Mouse (Mus musculus): ENCODE measurements at regions not wholly inside any gene's neighbourhood (a gene's known extent, or its start where the extent isn't known, plus 50 kb on each side); places are given as distances from the start of the nearest gene placed in this dataset.

DNA sequence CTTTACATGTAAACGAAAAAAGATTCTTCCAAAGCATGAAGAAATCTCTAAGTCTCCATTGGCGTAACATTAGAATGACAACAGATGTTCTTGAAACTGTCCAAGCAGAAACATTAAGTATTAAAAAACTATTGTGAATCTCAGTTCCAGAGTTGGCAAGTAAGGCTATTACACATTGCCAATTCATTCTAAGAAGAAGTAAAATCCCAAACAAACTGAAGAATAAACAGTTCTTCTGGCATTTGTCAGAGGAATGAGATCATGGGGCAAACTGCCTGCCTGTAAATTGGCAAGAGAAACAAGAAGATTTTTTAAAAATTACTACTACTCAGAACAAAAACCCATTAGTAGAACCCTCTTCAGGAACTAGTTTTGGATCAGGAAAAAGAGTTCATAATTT lies 680.1 kb downstream of the Nova1 start:
- intact Hi-C loops (cut with DNase I): no loop called here

GRCm38 (mm10) chr12:46125867-46126266 lies 692.9 kb downstream of the Nova1 start:
- DNase-seq: no peak
- intact Hi-C loops (cut with DNase I): no loop called here

More for the DNA sequence above, 680.1 kb downstream of the Nova1 start:
- DNase-seq: peak; percentile 67 to 69

DNA sequence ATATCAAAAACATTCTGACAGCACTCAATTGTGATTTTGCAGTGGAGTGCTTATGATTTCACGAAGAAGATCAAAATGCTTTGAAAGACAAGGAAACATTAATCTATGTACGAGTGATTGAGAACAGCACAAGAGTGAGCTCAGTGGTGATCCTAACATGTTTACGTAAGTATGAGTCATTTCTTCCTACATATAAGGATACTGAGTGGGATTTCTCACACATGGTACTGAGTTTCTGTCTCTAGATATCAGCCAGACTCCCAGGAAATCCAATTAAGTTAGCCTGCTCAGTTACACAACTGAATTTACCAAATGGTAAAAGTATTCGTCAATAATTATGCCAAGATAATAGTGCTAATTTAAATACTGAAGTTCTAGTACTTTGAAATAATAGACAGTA lies 707.4 kb downstream of the Nova1 start:
- DNase-seq: no peak
- intact Hi-C loops (cut with DNase I): no loop called here

DNA sequence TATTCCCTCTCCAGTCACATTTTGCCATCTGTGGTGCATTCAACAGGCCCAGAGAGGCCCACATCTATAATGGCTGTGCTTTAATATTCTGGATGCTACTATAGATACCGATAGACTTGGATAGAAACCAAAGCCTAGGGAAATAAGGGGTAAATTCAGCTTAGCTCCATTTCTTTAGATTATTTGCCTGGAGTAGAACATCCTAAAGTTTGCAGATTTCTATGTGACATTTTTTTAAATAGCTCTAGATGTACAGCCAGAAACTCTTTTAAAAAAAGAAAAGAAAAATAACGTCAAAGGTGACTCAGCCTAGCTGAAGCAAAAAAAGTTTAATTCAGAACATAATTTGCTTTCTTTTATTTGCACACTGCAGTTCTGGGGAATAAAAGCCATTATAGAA lies 735.4 kb downstream of the Nova1 start:
- intact Hi-C loops (cut with DNase I): no loop called here
- no peak for DNase-seq

DNA sequence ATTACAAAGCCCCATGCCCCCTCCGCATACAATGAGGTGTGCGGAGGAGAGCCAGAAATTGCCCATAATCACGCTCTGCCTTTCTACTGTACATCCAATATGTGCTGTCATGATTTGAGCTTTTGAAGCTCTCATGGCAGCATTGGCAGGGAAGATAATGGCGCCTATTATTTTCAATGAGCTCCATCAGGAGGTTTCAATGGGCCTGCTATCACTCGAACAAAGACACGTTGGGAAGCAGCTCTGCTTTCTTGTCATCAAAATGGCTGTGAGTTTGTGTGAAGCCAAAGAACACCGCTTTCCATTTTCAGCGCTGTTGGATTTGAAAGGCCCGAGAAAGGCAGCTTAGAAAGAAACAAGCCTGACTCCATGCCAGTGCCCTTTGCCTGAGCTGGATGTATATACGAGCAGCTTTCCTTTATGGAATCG lies 742.9 kb downstream of the Nova1 start:
- intact Hi-C loops (cut with DNase I): no loop called here
- DNase-seq: no peak

DNA sequence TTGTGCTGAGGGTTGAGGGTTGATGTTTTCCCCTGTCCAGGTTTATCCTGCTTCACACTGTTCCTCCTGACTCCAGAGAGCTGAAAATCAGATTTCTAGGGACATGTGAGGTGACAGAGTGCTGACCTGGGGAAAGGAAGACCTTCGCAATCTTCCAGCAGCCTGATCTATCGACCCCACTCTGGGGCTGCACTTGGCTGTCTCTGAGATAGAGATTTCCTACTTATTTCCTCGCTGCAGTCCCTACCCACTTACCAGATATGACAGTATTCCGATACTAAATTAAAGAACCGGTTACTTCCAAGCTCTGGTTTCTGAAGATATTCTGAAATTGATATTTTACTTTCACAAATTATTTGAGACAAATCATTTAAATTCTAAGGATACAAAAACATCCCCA lies 743.4 kb downstream of the Nova1 start:
- DNase-seq: no peak
- intact Hi-C loops (cut with DNase I): no loop called here

DNA sequence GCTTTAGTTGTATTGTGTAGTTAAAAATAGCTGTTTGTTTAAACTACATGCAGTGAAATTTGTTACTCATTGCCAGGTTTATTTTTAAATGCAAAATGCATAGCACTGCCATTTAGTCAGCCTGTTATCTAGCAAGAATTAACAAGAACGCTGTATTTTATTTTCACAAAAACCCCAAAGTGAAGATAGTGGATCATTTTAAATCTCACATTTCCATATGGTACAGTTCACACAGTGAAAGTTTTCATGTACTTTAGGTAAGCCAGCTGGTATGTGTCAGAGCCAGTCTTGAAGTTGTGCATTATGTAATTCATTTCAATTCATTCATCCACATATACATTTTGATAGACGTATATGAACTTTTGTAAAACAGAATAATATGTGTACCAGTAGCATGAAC lies 751.8 kb downstream of the Nova1 start:
- no peak for DNase-seq
- intact Hi-C loops (cut with DNase I): no loop called here

DNA sequence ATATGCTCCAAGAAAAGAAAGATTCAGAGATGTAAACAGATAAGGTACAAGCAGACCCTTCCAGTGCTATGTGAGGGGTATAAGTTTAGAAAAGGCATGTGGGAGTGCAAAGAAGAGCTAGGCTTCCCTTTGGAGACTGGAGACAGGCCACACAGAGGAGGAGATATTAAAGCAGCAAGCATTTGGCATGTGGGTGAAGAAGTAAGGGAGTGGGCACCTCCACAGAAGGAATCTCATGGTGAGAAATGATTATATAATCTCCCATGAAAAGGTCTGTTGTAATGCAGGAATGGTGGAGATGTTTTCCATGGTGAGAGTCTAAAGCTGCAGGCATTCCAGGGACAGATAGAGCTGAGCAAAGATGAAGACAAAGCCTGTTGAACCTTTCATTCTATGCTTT lies 778.1 kb downstream of the Nova1 start:
- DNase-seq: no peak
- intact Hi-C loops (cut with DNase I): no loop called here

GRCm38 (mm10) chr12:46040216-46040615 lies 778.5 kb downstream of the Nova1 start:
- DNase-seq: no peak
- intact Hi-C loops (cut with DNase I): no loop called here

- DNase-seq: no peak
- intact Hi-C loops (cut with DNase I): no loop called here
Observed at GRCm38 (mm10) chr12:46036540-46037094, 782.1 kb downstream of the Nova1 start.

DNA sequence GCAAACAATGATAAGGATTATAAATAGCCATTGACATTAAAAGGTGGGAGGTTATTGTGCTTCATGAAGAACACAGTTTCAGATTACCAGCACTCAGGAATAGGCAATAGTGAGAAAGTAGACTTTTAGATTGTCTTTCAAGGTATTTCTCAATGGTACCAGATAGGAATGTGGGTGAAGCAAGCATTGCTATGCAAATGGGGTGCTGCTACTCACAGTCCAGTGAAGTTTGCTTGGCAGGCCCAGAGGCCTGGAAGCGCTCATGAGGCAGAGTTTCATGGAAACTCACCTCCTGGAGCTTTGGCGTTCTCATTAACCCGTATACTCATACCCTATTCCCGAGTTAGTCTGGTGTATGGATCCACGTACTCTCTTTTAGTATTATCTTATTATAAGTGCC lies 793.5 kb downstream of the Nova1 start:
- intact Hi-C loops (cut with DNase I): no loop called here
- DNase-seq: no peak

GRCm38 (mm10) chr12:46021546-46021910 lies 797.2 kb downstream of the Nova1 start:
- intact Hi-C loops (cut with DNase I): no loop called here
- no peak for DNase-seq

DNA sequence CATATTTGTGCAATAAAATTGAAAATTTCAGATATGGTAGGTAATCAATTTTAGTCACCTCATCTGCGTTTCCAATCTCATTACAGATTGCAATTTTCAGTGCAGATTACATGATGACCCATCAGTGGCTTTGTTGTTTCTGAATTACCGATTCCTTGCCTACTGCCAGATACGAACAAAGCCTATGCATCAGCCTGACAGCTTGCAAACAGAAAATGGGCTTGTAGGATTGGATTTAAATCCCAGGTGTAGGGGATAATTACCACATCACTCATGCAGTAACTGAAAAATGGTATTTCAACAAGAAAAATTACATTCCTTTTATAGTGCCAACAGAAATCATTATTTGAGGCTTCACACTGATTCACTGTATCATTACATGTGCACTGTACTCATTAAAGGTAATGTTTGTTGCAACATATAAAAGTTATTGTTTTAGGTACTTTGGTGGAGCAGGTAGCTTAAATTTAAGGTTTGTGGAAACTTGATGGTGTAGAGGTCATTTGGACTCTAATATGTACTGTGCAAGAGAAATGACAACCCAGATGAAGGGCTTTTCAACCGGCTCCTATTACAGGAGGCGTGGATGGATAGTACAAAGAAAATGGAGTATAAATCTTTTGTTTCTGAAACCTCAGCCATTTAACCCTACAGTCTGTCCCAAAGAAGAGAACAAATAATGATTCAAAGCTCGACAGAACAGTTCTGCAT lies 797.7 kb downstream of the Nova1 start:
- intact Hi-C loops (cut with DNase I): no loop called here
- no peak for DNase-seq

DNA sequence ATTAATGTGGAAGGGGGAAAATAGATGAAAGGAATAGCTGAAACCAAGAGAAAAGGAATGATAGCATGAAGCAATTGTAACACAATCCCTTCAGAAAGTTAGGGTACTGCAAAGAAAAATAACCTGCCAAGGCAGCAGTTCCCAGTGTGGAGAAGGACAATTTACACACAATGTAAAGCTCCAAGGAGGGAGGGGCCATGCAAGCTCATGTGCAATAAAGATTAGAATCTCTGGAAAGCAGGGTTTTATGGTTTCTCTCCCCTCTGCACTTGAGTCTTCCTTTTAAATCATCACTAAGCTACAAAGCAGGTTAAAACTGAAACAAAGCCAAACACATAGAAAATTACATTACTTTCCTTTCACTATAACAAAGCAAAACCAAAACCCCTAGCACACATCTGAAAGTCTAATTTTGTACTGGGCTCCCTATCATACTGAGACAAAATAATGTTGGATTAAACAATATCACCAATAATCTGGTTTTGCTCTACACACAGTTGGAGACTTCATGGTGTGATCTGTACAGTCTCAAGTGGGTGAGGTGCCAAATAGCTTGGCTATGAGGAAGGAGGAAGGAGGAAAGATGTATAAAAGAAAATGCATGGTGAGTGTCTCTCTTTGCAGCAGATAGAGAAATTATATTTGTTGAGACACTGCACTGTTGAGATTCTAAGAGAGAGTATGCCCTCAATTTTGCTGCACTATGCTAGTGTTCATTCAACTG lies 840.9 kb downstream of the Nova1 start:
- intact Hi-C loops (cut with DNase I): no loop called here
- DNase-seq: no peak

DNA sequence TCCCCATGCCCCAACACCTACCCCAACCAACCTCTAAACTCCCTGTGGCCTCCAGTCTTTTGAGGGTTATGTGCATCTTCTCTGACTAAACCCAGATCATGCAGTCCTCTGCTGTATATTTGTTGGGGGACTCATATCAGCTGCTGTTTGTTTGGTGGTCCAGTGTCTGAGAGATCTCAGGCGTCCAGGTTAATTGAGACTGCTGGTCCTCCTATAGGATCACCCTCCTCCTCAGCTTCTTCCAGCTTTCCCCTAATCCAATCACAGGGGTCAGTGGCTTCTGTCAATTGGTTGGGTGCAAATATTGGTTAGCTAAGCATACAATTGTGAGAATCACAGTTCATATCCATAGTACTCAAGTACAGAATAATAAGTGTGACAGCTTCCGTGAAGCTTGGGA lies 842.9 kb downstream of the Nova1 start:
- no peak for DNase-seq

GRCm38 (mm10) chr12:45970472-45970871 lies 848.3 kb downstream of the Nova1 start:
- DNase-seq: no peak
- intact Hi-C loops (cut with DNase I): no loop called here

More for the DNA sequence above, 842.9 kb downstream of the Nova1 start:
- intact Hi-C loops (cut with DNase I): no loop called here

- intact Hi-C loops (cut with DNase I): no loop called here
- no peak for DNase-seq
Observed at GRCm38 (mm10) chr12:45969881-45970280, 848.8 kb downstream of the Nova1 start.

DNA sequence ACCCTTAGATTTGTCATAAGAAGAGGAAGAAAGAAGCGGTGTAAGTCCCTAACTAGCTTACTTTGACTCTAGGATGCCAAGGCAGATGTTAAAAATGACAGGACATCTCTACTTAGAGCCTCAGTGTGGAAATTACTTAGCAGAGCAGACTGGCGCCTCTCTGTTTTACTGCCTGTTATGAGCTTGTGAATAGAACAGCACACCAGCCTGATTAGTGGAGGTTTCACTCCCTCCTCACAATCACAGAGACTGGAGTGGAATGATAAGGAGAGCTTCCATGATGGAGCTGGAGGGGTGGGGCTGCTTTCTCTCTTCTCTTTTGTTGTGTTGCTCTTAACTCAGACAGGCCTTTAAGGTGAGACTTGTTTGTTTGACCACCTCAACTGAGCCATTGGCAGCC lies 871.8 kb downstream of the Nova1 start:
- intact Hi-C loops (cut with DNase I): no loop called here
- no peak for DNase-seq

- no peak for DNase-seq
- intact Hi-C loops (cut with DNase I): no loop called here
Observed at GRCm38 (mm10) chr12:45944464-45944863, 870.0 kb upstream of the Stxbp6 start.

GRCm38 (mm10) chr12:45942402-45942801 lies 867.9 kb upstream of the Stxbp6 start:
- intact Hi-C loops (cut with DNase I): no loop called here
- DNase-seq: no peak

- DNase-seq: no peak
- intact Hi-C loops (cut with DNase I): no loop called here
Observed at GRCm38 (mm10) chr12:45933388-45933787, 858.9 kb upstream of the Stxbp6 start.

DNA sequence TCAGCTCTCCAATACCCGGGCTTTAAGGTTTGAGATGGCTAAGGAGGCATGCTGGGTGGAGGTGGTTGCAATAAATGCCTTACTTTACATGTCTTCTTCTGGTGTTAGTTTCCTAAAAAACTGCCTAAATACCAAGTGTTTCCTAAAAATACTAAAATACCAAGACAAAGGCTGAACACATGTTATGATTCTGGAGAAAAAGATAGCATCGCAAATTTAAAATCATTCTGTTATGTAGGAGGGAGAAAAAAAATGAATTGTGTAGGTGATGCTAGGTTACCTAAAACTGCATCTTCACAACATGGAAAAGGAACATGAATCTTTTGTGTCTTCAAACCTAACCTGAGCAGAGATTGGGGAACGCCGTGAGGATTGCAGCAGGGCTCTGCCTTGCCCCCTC lies 857.7 kb upstream of the Stxbp6 start:
- intact Hi-C loops (cut with DNase I): no loop called here
- DNase-seq: no peak

All from heart, postnatal 10 days (tissue).